Mouse (Mus musculus): ENCODE data around the gene 2310030G06Rik.

DNA sequence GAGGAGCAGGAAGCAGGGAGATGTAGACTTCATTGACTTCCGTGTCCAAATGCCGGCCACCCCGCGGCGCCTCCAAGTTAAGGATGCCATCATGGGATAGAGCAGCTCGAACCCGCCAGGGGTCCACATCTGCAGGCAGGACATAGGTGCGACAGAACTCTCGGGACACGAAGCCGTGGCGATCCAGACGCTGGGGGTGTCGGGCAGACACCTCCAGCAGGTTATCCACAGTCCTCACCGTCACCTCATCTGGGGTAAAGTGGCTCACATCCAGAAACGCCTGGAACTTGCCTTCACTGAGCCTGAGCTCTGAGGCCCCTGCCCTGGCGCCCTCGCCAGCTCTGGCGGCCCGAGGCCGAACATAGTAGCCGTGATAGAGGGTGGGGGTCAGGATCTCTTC is 5.0 kb upstream of the 2310030G06Rik start, which contains the start of gene Cryab:
- TF ChIP-seq CTCF (IDR thresholded peaks at IDR 0.05; ENCODE audit: low read depth) (no peak), EP300 (optimal IDR thresholded peaks at IDR 0.05) (no peak)

All from stomach, postnatal 0 days (tissue).